Mouse (Mus musculus) myocyte (in vitro differentiated cells): ENCODE data around the gene Caskin1. TPM values are rescaled to one million over a fixed set of nuclear protein-coding genes. Genes with fewer than 3 reads are reported as not detected.

ENCODE experiments used
- H3K27me3 ChIP-seq: one replicate; pipeline ENCODE4 v1.6.1; 2011; ENCODE audit not compliant: control insufficient read depth, insufficient read depth, insufficient read length
- H3K36me3 ChIP-seq: one replicate; pipeline ENCODE4 v1.6.1; 2011; ENCODE audit not compliant: control insufficient read depth, insufficient read depth
- H3K4me2 ChIP-seq: one replicate; pipeline ENCODE4 v1.6.1; 2011; ENCODE audit warnings: low read depth, control low read depth
- H3K4me3 ChIP-seq: one replicate; pipeline ENCODE4 v1.5.1; 2011; ENCODE audit warnings: mild to moderate bottlenecking, control low read depth, moderate library complexity
- H3K79me2 ChIP-seq: one replicate; pipeline ENCODE4 v1.6.1; 2011; ENCODE audit not compliant: control insufficient read depth, insufficient read depth
- H3ac ChIP-seq: one replicate; pipeline ENCODE4 v1.6.1; 2011; ENCODE audit not compliant: control insufficient read depth, insufficient read length
- CEBPB ChIP-seq: IDR thresholded peaks from 2 replicates; pipeline ENCODE4 v1.6.1; 2011; ENCODE audit warnings: mild to moderate bottlenecking, moderate library complexity; ENCODE audit not compliant: poor library complexity, insufficient read depth, severe bottlenecking
- E2F4 ChIP-seq: IDR thresholded peaks from one replicate; pipeline ENCODE4 v1.6.1; 2011; ENCODE audit warnings: mild to moderate bottlenecking, control low read depth, moderate library complexity; ENCODE audit not compliant: insufficient read depth
- MAX ChIP-seq: IDR thresholded peaks from one replicate; pipeline ENCODE4 v1.6.1; 2011; ENCODE audit warnings: low read depth, mild to moderate bottlenecking, control low read depth
- MYOD1 ChIP-seq, 3 experiments: IDR thresholded peaks; one replicate each; pipeline ENCODE4 v1.6.1; 2011; ENCODE audit warnings: control low read depth in 2 of 3, low read depth in 2 of 3, mild to moderate bottlenecking in 2 of 3, moderate library complexity in 1 of 3; ENCODE audit not compliant: insufficient read length in 2 of 3, control insufficient read depth in 1 of 3
- MYOG ChIP-seq, 3 experiments: IDR thresholded peaks; one replicate each; pipeline ENCODE4 v1.6.1; 2011; ENCODE audit warnings: control low read depth in 2 of 3, low read depth in 2 of 3, mild to moderate bottlenecking in 2 of 3; ENCODE audit not compliant: insufficient read length in 2 of 3, control insufficient read depth in 1 of 3, insufficient read depth in 1 of 3
- POLR2A ChIP-seq: IDR thresholded peaks from one replicate; pipeline ENCODE4 v1.6.1; 2011; ENCODE audit warnings: low read depth, mild to moderate bottlenecking, control low read depth, moderate library complexity; ENCODE audit not compliant: insufficient read length
- POLR2AphosphoS2 ChIP-seq: IDR thresholded peaks from one replicate; pipeline ENCODE4 v1.6.1; 2011; ENCODE audit warnings: low read depth, control low read depth; ENCODE audit not compliant: insufficient read length
- REST ChIP-seq: IDR thresholded peaks from one replicate; pipeline ENCODE4 v1.6.1; 2011; ENCODE audit warnings: mild to moderate bottlenecking, control low read depth, moderate library complexity; ENCODE audit not compliant: insufficient read depth, insufficient read length
- SRF ChIP-seq: IDR thresholded peaks from one replicate; pipeline ENCODE4 v1.6.1; 2011; ENCODE audit warnings: low read depth; ENCODE audit not compliant: control insufficient read depth, insufficient read length
- TCF12 ChIP-seq: IDR thresholded peaks from one replicate; pipeline ENCODE4 v1.6.1; 2011; ENCODE audit warnings: mild to moderate bottlenecking, control low read depth; ENCODE audit not compliant: poor library complexity, insufficient read depth, severe bottlenecking
- TCF3 ChIP-seq: IDR thresholded peaks from one replicate; pipeline ENCODE4 v1.6.1; 2011; ENCODE audit warnings: low read depth, control low read depth; ENCODE audit not compliant: insufficient read length
- USF1 ChIP-seq: IDR thresholded peaks from one replicate; pipeline ENCODE4 v1.6.1; 2011; ENCODE audit warnings: low read depth, mild to moderate bottlenecking, control low read depth, moderate library complexity
- polyA plus RNA-seq: library from polyadenylated mRNA; unstranded; fragments of >200 nt; fragmentation: generic; extraction: Trizol; gene quantifications from one replicate; pipeline ENCODE4 v1.2.1, GENCODE M21; 2012; ENCODE audit warnings: missing spikeins

The Caskin1 gene
- 0.16 TPM for polyA plus RNA-seq

- H3K4me2 ChIP-seq: peak within 1 kb of the TSS; percentile 55
- no peak within 1 kb of the TSS for H3ac ChIP-seq
- no peak within 1 kb of the TSS for H3K4me3 ChIP-seq
- TF ChIP-seq USF1 (no peak), POLR2A (no peak), POLR2AphosphoS2 (no peak), CEBPB (no peak), E2F4 (no peak), SRF (no peak), MYOG (IDR thresholded peaks at IDR 0.05; ENCODE audit: control insufficient read depth in 1 of 3, insufficient read depth in 1 of 3, insufficient read length in 2 of 3, low read depth in 2 of 3) (no peak), TCF12 (no peak), REST (no peak), TCF3 (no peak), MYOD1 (IDR thresholded peaks at IDR 0.05; ENCODE audit: control insufficient read depth in 1 of 3, insufficient read length in 2 of 3, low read depth in 2 of 3) (no peak), MAX (no peak)
- H3K79me2 ChIP-seq: no peaks in the 10 kb centered on the region
- H3K27me3 ChIP-seq: peaks cover 28% of the 10 kb centered on the region
- H3K36me3 ChIP-seq: no peaks in the 10 kb centered on the region
Observed at GRCm38 (mm10) chr17:24488186-24488661, at the start of gene Caskin1. Gene Caskin1 (plus strand): TSS chr17:24488601.

GRCm38 (mm10) chr17:24440377-24440776 lies 48.0 kb upstream of the Caskin1 start:
- Histone ChIP-seq H3ac (no peak overlapping the region), H3K27me3 (no peaks in the 10 kb centered on the region), H3K79me2 (no peaks in the 10 kb centered on the region), H3K4me3 (no peak overlapping the region), H3K36me3 (no peaks in the 10 kb centered on the region), H3K4me2 (no peak overlapping the region)
- no peak for TF ChIP-seq MYOD1 (IDR thresholded peaks at IDR 0.05; ENCODE audit: control insufficient read depth in 1 of 3, insufficient read length in 2 of 3, low read depth in 2 of 3)

- Histone ChIP-seq H3K4me3 (no peak overlapping the region), H3ac (no peak overlapping the region), H3K36me3 (no peaks in the 10 kb centered on the region), H3K27me3 (no peaks in the 10 kb centered on the region), H3K4me2 (no peak overlapping the region), H3K79me2 (no peaks in the 10 kb centered on the region)
- TF ChIP-seq REST (no peak), MAX (no peak), POLR2AphosphoS2 (no peak), TCF12 (no peak), E2F4 (no peak), USF1 (no peak), TCF3 (no peak), MYOG (IDR thresholded peaks at IDR 0.05; ENCODE audit: control insufficient read depth in 1 of 3, insufficient read depth in 1 of 3, insufficient read length in 2 of 3, low read depth in 2 of 3) (no peak), SRF (no peak), MYOD1 (IDR thresholded peaks at IDR 0.05; ENCODE audit: control insufficient read depth in 1 of 3, insufficient read length in 2 of 3, low read depth in 2 of 3) (no peak), CEBPB (no peak), POLR2A (no peak)
Observed at GRCm38 (mm10) chr17:24441148-24441547, 47.3 kb upstream of the Caskin1 start.

GRCm38 (mm10) chr17:24442107-24442506 lies 46.3 kb upstream of the Caskin1 start:
- TF ChIP-seq TCF3 (no peak), MAX (no peak), REST (no peak), CEBPB (no peak), SRF (no peak), POLR2A (no peak), POLR2AphosphoS2 (no peak), MYOD1 (IDR thresholded peaks at IDR 0.05; ENCODE audit: control insufficient read depth in 1 of 3, insufficient read length in 2 of 3, low read depth in 2 of 3) (no peak), MYOG (IDR thresholded peaks at IDR 0.05; ENCODE audit: control insufficient read depth in 1 of 3, insufficient read depth in 1 of 3, insufficient read length in 2 of 3, low read depth in 2 of 3) (no peak), USF1 (no peak), E2F4 (no peak), TCF12 (no peak)
- Histone ChIP-seq H3ac (no peak overlapping the region), H3K36me3 (no peaks in the 10 kb centered on the region), H3K27me3 (no peaks in the 10 kb centered on the region), H3K4me3 (no peak overlapping the region), H3K4me2 (no peak overlapping the region), H3K79me2 (no peaks in the 10 kb centered on the region)

- Histone ChIP-seq H3K79me2 (no peaks in the 10 kb centered on the region), H3K27me3 (no peaks in the 10 kb centered on the region), H3ac (no peak within 1 kb of the TSS), H3K4me2 (no peak within 1 kb of the TSS), H3K4me3 (no peak within 1 kb of the TSS), H3K36me3 (no peaks in the 10 kb centered on the region)
- no peak for TF ChIP-seq USF1
- no peak for TF ChIP-seq POLR2AphosphoS2
- no peak for TF ChIP-seq MYOD1 (IDR thresholded peaks at IDR 0.05; ENCODE audit: control insufficient read depth in 1 of 3, insufficient read length in 2 of 3, low read depth in 2 of 3)
- TF ChIP-seq CEBPB: no peak
- TF ChIP-seq SRF: no peak
- no peak for TF ChIP-seq MAX
- no peak for TF ChIP-seq REST
- no peak for TF ChIP-seq TCF12
- no peak for TF ChIP-seq E2F4
- no peak for TF ChIP-seq MYOG (IDR thresholded peaks at IDR 0.05; ENCODE audit: control insufficient read depth in 1 of 3, insufficient read depth in 1 of 3, insufficient read length in 2 of 3, low read depth in 2 of 3)
- no peak for TF ChIP-seq TCF3
- no peak for TF ChIP-seq POLR2A
Observed at GRCm38 (mm10) chr17:24442632-24443155, 45.7 kb upstream of the Caskin1 start, which contains the start of gene Dnase1l2. Gene Dnase1l2 (minus strand): TSS chr17:24443105.
